Mouse (Mus musculus): ENCODE measurements at regions not wholly inside any gene's neighbourhood (a gene's known extent, or its start where the extent isn't known, plus 50 kb on each side); places are given as distances from the start of the nearest gene placed in this dataset.

GRCm38 (mm10) chr9:120675371-120676150 is 104.3 kb downstream of the Rpl14 start:
- no peak for ATAC-seq (ENCODE audit: extremely low read depth, insufficient number of reproducible peaks, low FRiP score, poor library complexity, severe bottlenecking)

DNA sequence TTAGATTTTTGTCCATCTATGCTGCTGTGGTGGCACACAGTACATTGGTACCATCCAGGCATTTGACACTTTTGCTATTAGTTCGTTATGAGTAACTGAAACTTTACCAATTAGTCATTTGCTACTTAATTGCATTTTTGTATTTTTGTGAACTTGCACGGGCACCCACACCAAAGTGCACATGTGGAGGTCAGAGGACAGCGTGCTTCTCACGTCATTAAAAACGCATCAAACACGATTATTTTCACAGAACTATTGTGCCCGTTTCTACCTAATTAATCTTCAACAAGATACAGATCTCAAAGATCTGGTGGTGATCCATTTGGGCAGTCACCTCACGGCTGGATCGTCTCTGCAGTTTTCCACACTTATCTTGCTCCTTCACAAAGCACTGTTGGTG is 105.1 kb downstream of the Rpl14 start:
- ATAC-seq (ENCODE audit: extremely low read depth, insufficient number of reproducible peaks, low FRiP score, poor library complexity, severe bottlenecking) = no peak

DNA sequence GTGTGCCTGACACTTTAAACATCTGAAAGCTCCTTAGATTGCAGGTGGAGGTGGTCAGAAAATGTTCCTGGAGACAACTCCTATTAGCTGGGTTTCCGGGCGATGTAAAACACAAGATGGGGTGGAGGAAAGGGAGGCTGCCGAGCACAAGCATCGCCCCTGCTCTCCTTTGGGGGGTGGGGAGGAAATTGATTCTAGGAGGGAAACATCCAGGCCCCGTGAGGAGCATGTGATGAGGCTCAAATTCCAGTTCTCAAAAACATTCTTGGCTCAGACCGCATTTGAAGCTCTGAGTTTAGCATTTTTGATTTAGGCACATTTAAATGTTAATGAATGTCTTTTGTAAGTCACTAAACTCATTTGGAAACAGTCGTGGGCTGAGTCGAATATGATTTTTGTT is 105.5 kb downstream of the Rpl14 start:
- ATAC-seq (ENCODE audit: extremely low read depth, insufficient number of reproducible peaks, low FRiP score, poor library complexity, severe bottlenecking) = no peak

GRCm38 (mm10) chr9:120677216-120677615 is 106.0 kb downstream of the Rpl14 start:
- ATAC-seq (ENCODE audit: extremely low read depth, insufficient number of reproducible peaks, low FRiP score, poor library complexity, severe bottlenecking) = no peak

DNA sequence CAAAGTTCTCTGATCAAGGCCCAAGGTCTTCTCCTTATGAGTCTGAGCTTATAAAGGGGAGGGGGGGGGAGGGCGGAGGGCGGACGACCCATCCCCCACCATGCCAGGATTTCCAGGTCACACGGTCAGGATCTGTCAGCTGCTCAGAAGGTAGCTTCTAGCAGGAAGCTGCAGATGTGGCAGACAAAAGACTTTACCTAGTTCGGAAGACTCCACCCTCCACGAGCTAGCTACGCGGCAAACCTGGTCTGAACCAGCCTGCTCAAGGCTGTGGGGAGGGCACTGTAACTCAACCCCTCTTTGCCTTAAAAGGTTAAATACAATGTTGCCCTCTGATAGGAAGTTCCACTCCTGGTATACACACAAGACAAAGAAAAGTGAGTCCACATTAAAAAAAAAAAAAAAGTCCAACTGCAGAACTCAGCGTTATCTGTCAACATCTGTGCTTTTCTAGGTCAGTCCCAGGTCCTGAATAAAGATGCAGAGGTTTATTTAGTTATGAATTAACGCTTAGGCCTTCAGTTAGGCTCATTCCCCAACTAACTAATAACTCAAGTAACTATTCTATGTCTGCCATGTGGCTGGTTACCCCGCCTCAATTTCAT is 108.7 kb downstream of the Rpl14 start:
- ATAC-seq (ENCODE audit: extremely low read depth, insufficient number of reproducible peaks, low FRiP score, poor library complexity, severe bottlenecking) = no peak

GRCm38 (mm10) chr9:120681404-120681803 is 110.2 kb downstream of the Rpl14 start:
- ATAC-seq (ENCODE audit: extremely low read depth, insufficient number of reproducible peaks, low FRiP score, poor library complexity, severe bottlenecking) = no peak

DNA sequence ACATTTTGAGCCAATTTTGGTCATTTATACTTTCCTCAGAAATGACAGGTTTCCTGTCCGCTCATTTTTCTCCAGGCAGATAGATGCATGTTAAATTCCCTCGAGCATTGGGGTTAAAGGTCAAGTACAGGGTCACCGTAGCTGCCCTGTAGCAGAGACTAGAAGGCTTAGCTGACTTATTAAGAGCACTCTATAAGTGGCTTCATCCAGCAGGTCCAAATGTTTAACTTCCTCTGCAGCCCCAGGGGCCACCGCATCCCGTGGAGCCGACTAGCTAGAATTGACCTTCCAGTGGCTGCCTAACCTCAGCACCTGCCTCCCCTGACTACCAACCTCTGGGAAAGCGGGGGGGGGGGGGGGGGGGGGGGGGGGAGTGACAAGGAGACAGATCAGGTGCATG is 114.7 kb downstream of the Rpl14 start:
- ATAC-seq (ENCODE audit: extremely low read depth, insufficient number of reproducible peaks, low FRiP score, poor library complexity, severe bottlenecking) = no peak

- no peak for ATAC-seq (ENCODE audit: extremely low read depth, insufficient number of reproducible peaks, low FRiP score, poor library complexity, severe bottlenecking)
Observed at GRCm38 (mm10) chr9:120689025-120689424, 117.8 kb downstream of the Rpl14 start.

DNA sequence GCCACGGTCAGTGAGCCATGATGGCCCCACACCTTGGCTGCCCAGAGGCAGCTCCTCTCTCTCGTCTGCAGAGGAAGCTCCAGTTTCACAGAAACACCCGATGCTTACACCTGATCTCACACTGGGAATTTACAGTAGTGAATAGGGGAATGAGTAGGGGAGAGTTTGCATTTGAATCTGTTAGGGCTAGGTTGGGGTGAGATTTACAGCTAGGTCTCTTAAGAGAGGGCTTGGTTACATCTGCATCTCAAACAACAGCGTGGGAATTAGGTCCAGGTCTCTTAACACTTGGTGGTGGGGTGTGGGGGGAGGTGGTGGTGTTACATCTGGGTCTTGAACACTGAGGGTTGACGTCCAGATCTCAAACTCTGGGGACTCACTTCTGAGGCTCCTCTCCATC is 119.3 kb downstream of the Rpl14 start:
- no peak for ATAC-seq (ENCODE audit: extremely low read depth, insufficient number of reproducible peaks, low FRiP score, poor library complexity, severe bottlenecking)

DNA sequence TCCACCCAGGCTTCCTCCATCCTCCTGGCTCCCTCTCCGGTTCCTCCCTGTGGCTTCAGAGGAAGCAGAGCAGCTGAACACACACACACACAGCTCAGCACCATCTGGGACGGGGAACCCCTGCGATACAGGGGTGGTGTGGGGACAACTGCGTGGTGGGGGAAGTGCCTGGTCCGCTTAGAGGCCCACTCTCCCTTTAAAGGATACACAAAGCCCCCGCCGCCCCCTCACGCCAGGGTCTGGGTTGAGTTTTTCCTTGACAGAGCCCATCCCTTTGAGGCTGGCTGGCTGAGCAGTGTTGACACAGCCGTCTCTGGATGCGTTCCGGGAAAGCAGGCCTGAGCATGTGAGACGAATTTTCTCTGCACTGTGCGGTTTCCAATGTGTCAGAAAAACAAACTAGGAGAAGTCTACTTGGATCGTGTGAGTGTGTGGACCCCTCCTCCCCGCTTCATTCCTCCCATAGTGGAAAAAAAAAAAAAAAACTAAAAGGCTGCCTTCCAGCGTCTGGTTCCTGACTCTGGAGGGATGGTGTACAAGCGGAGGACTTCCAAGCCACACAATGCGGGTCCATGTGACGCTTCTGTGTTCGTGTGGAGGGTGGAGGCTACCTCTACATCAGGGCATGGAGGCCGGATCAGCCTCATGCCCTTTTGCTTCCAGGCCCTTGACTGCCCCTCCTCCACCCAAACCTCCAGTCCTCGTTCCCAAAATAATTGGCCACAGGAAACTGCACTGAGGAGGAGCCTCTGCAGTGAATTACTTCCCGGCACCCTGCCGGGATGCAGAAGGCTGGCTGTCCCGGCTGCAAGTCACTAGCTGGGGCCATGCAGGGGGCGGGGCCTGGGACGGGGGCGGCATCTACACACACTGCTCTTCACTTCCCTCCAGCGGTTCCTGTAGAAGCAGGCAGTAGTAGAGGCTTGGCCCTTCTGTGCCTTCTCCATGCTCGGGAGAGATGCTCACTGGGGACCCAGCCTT is 120.0 kb downstream of the Rpl14 start:
- ATAC-seq (ENCODE audit: extremely low read depth, insufficient number of reproducible peaks, low FRiP score, poor library complexity, severe bottlenecking) = no peak

DNA sequence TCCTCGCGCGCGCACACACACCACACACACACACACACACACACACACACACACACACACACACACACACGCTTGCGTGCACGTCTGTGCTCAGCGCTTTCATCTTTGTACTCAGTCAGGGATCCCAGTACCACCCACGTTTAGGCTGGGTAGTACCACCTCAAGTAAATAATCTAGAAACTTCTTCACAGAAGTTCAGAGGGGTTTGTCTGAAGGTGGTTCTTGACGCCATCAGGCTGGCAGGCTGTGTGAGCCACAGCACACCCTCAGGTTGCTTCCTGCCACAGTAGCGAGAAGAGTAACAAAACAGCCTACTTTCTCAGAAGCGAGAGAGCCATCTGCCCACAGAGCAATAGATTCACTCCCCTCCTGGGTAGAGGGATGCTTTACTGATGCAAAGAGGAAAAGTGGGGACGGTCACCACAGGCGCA is 120.7 kb downstream of the Rpl14 start:
- no peak for ATAC-seq (ENCODE audit: extremely low read depth, insufficient number of reproducible peaks, low FRiP score, poor library complexity, severe bottlenecking)

DNA sequence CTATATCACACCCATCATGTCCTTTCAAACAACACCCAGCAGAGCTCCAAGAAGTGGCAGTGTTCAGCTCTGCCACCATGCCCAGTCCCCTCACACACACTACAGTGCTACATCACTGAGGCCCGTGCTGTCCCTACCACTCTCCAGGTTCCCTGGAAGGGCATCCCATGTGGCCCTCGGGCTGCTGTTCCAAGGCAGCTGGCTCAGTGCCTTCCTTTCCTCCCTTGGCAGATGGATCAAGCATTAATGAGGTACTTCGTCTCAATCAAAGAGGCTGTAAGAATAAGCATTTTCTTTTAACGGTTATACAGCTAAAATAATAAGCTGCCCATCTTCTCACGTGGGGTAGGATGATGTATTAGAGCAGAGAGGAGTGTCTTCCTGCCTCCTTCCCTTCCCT is 123.2 kb downstream of the Rpl14 start:
- ATAC-seq (ENCODE audit: extremely low read depth, insufficient number of reproducible peaks, low FRiP score, poor library complexity, severe bottlenecking) = no peak

GRCm38 (mm10) chr9:120695966-120696365 is 124.7 kb downstream of the Rpl14 start:
- no peak for ATAC-seq (ENCODE audit: extremely low read depth, insufficient number of reproducible peaks, low FRiP score, poor library complexity, severe bottlenecking)

GRCm38 (mm10) chr9:120697749-120698148 is 126.5 kb downstream of the Rpl14 start:
- ATAC-seq (ENCODE audit: extremely low read depth, insufficient number of reproducible peaks, low FRiP score, poor library complexity, severe bottlenecking) = no peak

DNA sequence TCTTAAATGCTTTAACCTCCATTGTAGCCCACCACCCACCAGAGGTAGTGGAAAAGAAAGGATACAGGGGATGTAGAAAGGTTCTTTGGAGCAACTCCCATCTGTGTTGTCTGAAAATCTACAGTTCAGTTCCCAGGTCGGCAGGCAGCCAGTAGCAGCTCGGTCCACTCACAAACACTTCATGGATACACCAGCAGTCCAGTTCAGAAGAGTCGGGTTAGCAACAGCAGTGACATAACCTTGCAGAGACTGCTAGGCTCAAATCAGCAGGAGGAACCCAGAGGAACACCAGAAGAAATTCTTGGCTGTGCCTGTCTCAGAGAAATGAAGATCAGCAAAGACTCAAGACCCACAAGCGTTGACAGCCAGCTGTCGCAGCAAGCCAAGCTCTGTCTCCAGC is 128.5 kb downstream of the Rpl14 start:
- ATAC-seq (ENCODE audit: extremely low read depth, insufficient number of reproducible peaks, low FRiP score, poor library complexity, severe bottlenecking) = no peak

GRCm38 (mm10) chr9:120702836-120703235 is 131.6 kb downstream of the Rpl14 start:
- ATAC-seq (ENCODE audit: extremely low read depth, insufficient number of reproducible peaks, low FRiP score, poor library complexity, severe bottlenecking) = no peak

DNA sequence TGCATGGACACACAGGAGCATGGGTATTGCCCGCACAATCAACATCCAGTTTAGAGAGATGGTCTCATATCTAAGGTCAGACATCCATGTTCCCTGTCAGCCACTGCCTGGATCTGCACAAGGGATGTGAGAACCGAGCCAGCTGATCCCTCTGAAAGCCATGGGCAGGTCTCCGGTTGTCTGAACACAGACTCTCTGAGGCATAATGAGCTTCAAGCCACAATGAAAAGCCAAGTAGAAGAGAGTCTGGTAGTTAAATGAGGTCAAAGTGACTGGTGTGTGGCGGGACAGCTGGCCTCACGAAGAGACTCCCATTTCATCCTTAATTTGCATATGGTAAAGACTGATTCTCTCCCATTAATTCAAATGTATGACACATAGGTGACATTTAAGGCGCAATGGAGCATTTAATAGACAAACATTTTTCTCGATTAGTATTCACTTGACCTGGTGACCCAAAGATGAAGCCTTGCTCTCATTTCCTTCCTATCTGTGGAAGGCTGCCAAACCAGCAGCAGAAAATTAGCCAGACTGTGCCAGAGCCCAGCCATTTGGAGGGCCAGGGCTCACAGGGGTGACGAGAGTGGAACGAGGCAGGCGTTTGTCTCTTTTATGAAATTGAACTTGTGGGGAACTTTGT is 132.2 kb downstream of the Rpl14 start:
- ATAC-seq (ENCODE audit: extremely low read depth, insufficient number of reproducible peaks, low FRiP score, poor library complexity, severe bottlenecking) = no peak

GRCm38 (mm10) chr9:120706562-120707198 is 135.4 kb downstream of the Rpl14 start:
- no peak for ATAC-seq (ENCODE audit: extremely low read depth, insufficient number of reproducible peaks, low FRiP score, poor library complexity, severe bottlenecking)

- no peak for ATAC-seq (ENCODE audit: extremely low read depth, insufficient number of reproducible peaks, low FRiP score, poor library complexity, severe bottlenecking)
Observed at GRCm38 (mm10) chr9:120708507-120708906, 137.3 kb downstream of the Rpl14 start.

Data from neutrophil, adult 5-6 weeks (primary cell).